Mouse (Mus musculus): ENCODE results near the gene Otulinl. TPM values are rescaled to one million over a fixed set of nuclear protein-coding genes. Genes with fewer than 3 reads are reported as not detected.
"Not testable (repeated sequence)": the region's sequence is repeated elsewhere in the genome, so short reads cannot be mapped to it uniquely, and the experiment has no call there.

Gene Otulinl
- 7.6 and 8.7 TPM in 2 replicates for polyA plus RNA-seq (2016; fragmentation: Nextera tagmentation; extraction: Ambion mirVana)

DNA sequence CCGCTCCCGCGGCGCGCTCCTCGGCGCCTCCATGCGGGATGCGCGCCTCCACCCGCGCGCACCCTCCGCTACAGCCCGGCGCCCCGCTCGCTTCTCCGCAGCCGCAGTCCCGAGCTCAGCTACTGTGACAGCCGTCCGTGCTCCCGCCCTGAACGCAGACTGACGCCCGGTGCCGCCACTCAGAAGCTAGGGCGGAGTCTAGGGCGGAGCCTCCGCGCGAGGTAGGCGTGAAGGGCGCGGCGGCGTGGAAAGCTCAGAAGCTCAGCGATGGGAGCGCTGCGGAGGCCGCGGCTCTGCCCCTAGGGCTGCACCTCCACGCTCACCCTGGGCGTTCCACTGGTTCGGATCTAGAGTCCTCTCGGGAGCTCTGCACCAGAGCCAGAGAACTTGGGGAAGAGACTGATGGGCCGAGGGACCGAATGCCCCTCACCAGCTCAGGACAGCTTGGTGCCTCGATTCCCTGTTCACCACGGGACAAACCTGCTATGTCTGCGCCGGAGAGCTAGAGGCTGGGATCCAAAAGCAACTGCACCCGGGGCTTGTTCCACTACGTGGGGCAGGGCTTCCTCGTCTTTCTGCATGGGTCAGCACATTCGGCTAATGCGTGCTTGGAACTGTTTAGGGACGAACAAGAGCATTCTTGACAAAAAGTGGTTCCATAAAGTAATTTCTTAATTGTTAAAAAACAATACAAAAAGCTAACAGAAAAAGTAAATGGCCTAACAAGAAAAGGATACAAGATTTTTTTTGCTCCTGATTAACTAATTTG is at the start of gene Otulinl:
Gene Otulinl (minus strand): TSS at position 161 of the 769 bp plus-strand sequence.
- H3K36me3 ChIP-seq, result no peaks in the 10 kb centered on the region
- H3K9ac ChIP-seq, result peak within 1 kb of the TSS; percentile 72
- peak; percentile 98 for ATAC-seq
- 2% methylated on average over 56 of the region's 59 CpGs for WGBS (ENCODE audit: insufficient replicate concordance)
- H3K9me3 ChIP-seq (replicated peaks), result no peaks in the 10 kb centered on the region
- H3K27me3 ChIP-seq (replicated peaks), result peaks cover 26% of the 10 kb centered on the region
- H3K27ac ChIP-seq, result no peak within 1 kb of the TSS
- H3K4me1 ChIP-seq, result peaks cover 18% of the 10 kb centered on the region
- peak within 1 kb of the TSS; percentile 66 for H3K4me3 ChIP-seq
- peak within 1 kb of the TSS; percentile 96 for H3K4me2 ChIP-seq

DNA sequence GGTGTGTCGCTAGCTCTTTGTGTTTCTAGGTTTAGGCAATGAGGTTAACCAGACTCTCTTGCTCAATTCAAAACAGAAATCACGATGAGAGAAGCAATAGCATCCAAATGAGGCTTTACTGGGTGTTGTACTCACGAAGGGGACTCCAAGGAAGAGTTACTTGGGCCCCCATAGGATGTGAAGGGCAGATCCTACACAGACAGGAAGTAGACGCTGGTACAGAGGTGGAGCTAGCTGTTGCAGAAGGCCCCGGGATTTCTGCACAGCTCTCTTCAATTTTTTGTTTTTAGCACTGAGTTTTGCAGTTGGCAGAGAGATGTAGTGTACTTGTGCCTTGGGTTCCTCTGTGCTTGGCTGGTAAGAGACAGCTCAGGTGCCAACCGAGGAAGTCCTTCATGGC is 44.8 kb upstream of the Otulinl start:
- ATAC-seq, result no peak
- no peak overlapping the region for H3K9ac ChIP-seq
- WGBS (ENCODE audit: insufficient replicate concordance), result 44% methylated on average over 6 of the region's 6 CpGs
- no peaks in the 10 kb centered on the region for H3K36me3 ChIP-seq
- H3K9me3 ChIP-seq (replicated peaks), result no peaks in the 10 kb centered on the region
- peaks cover 23% of the 10 kb centered on the region for H3K4me1 ChIP-seq
- H3K4me3 ChIP-seq, result no peak overlapping the region
- H3K4me2 ChIP-seq, result no peak overlapping the region
- H3K27ac ChIP-seq, result no peak overlapping the region
- no peaks in the 10 kb centered on the region for H3K27me3 ChIP-seq (replicated peaks)

DNA sequence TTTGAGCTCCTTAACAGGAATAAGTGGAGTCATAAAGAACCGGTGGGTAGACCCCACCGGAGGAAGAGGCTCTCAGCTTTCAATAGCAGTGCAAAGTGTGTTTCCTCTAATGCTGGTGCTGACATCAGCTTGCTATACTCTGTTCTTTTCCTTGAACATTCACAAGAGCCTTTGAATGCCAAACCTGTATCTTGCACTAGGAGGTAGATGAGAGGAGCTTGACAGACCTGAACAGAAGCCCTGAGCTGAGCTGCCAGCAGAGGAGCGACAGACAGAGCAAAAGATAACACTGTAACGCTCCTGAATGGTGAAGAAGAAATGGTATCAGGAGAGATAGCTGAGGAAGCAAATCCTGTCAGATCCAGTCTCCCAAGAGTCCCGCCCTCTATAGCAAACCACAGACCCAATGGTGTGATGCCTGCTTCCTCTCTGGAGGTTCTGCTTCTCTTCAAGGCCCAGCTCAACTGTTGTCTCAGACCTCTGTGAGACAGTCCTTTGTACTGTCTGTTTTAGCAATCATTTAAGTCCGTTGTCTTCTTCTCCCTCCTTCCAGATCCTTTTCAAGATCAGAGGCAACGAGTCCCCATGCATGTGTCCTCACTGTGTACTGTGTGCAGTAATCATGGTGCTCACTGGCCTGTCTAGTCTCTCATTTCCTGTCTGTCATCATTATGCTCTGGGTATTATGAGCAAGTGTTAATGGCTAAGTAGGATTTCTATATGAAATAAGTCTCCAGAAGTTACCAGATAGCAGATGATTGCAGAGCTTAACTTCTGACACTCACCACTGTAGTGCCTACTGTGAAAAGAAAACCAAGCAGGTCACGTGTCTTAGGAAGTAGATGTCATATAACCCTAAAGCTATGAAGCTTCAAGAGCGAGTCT is 43.7 kb upstream of the Otulinl start:
- ATAC-seq, result peak; percentile 44; the same call in 1 of the 2 replicates
- Histone ChIP-seq H3K9ac (no peak overlapping the region), H3K36me3 (no peaks in the 10 kb centered on the region), H3K9me3 (replicated peaks) (no peaks in the 10 kb centered on the region), H3K27ac (peak overlapping the region; percentile 36; the same call in 1 of the 2 replicates), H3K4me1 (peaks cover 23% of the 10 kb centered on the region), H3K27me3 (replicated peaks) (no peaks in the 10 kb centered on the region), H3K4me3 (no peak overlapping the region), H3K4me2 (peak overlapping the region; percentile 38)
- WGBS (ENCODE audit: insufficient replicate concordance), result 21% methylated on average over 9 of the region's 9 CpGs

DNA sequence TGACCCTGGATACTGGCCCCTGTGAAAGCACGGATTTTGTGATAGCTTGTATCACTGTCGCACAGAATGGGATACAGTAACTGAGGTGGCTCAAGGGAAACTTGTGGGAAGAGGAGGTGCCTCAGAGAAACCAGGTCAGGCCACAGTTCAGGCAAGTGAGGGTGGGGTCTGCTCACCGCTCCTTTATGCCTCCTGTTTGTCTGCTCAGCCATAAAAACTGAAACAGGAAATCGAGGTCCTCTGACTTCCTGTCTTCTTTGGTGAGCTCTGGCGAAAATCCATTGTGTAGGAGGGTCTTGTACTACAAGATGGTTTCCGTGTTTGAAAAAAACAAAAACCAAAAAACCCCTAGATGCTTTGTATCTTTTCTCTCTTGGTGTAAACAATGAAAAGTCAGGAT is 42.9 kb upstream of the Otulinl start:
- Histone ChIP-seq H3K4me2 (peak overlapping the region; percentile 38), H3K9ac (no peak overlapping the region), H3K27ac (no peak overlapping the region), H3K4me1 (peaks cover 23% of the 10 kb centered on the region), H3K9me3 (replicated peaks) (no peaks in the 10 kb centered on the region), H3K27me3 (replicated peaks) (no peaks in the 10 kb centered on the region), H3K36me3 (no peaks in the 10 kb centered on the region), H3K4me3 (no peak overlapping the region)
- 8% methylated on average over 6 of the region's 6 CpGs for WGBS (ENCODE audit: insufficient replicate concordance)
- ATAC-seq, result no peak

DNA sequence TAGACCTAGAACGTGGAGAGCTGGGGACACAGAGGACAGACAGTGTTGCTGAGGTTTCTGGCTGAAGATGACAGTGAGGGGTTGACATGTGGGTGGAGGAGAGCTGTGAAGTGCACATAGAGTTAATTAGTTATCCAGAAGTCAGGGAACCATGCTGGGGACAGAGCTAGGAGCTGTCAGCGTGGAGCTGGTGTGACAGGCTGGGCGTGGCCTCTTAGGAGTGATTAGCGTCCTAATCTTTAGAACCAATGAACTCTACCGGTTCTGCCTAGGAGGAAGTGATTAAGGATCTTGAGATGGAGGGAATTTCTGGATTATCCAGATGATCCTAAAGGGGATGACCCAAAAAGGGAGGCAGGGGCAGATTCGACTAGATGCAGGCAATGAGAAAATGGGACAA is 42.4 kb upstream of the Otulinl start:
- WGBS (ENCODE audit: insufficient replicate concordance), result 14% methylated on average over 6 of the region's 6 CpGs
- Histone ChIP-seq H3K4me3 (no peak overlapping the region), H3K36me3 (no peaks in the 10 kb centered on the region), H3K27ac (no peak overlapping the region), H3K27me3 (replicated peaks) (no peaks in the 10 kb centered on the region), H3K4me2 (peak overlapping the region; percentile 38), H3K9ac (no peak overlapping the region), H3K4me1 (peaks cover 23% of the 10 kb centered on the region), H3K9me3 (replicated peaks) (no peaks in the 10 kb centered on the region)
- no peak for ATAC-seq

DNA sequence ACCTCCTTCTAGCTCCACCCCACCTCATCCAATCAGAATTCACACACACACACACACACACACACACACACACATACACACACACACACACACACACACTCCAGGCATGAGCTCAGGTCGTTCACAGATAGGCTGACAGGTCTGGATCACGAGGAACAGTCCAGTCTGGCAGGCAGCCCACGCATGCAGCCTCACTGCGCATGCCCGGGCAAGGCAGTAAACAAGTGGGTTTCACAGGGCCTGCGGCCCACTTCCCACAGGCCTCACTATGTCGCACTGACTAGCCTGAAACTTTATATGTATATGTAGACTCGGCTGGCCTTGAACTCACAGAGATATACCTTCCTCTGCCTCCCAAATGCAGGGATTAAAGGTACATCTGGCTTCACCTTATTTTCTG is 38.9 kb upstream of the Otulinl start:
- ATAC-seq; H3K36me3 ChIP-seq; H3K9ac ChIP-seq; H3K4me3 ChIP-seq; H3K27ac ChIP-seq; H3K4me2 ChIP-seq; H3K9me3 ChIP-seq (replicated peaks); H3K27me3 ChIP-seq (replicated peaks): not testable (repeated sequence)
- peaks cover 17% of the 10 kb centered on the region for H3K4me1 ChIP-seq
- 78% methylated on average over 8 of the region's 8 CpGs for WGBS (ENCODE audit: insufficient replicate concordance)

DNA sequence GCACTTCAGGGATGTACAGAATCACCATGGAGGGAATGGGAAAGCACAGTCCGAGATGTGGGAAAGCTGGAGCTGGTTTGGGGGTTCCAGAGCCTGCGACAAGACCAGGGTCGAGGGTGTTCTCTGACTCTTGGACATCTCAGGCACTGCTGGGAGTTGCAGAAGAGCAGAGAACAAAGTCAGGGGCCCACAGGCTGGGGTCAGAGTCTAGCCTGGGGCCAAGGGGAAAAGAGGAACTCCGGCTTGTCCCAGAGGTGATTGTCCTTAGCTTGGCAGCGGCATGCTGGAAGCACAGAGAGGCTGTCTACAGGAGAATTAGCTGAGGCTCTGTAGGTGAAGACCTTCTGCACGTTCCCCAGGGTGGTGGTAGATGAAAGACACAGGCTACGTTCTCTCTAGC is 37.3 kb upstream of the Otulinl start:
- no peaks in the 10 kb centered on the region for H3K27me3 ChIP-seq (replicated peaks)
- H3K36me3 ChIP-seq, result no peaks in the 10 kb centered on the region
- no peak overlapping the region for H3K27ac ChIP-seq
- H3K4me1 ChIP-seq, result peaks cover 2% of the 10 kb centered on the region; the same call in 1 of the 2 replicates
- ATAC-seq, result no peak
- no peak overlapping the region for H3K4me3 ChIP-seq
- no peak overlapping the region for H3K4me2 ChIP-seq
- H3K9ac ChIP-seq, result no peak overlapping the region
- H3K9me3 ChIP-seq (replicated peaks), result no peaks in the 10 kb centered on the region
- 44% methylated on average over 7 of the region's 7 CpGs for WGBS (ENCODE audit: insufficient replicate concordance)

DNA sequence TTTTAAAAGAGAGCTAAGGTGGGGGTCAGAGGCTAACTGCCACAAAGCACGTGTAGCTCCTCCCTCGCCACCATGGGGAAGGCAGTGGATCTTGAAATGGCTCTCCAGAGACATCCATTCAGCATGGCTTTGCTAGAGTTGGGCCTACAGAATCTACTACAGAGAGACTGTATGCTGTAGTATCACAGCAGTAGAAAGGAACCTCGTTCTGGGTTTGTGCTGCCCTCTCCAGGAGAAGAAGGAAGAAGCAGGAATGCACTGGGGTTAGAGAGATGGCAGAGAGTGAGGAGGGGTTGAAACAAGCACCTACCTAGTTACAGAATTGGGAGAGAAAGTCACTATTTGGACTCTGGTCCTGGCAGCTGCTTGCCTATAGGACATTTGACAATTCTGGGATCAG is 34.0 kb upstream of the Otulinl start:
- H3K4me2 ChIP-seq, result no peak overlapping the region
- no peaks in the 10 kb centered on the region for H3K36me3 ChIP-seq
- no peaks in the 10 kb centered on the region for H3K27me3 ChIP-seq (replicated peaks)
- peak; percentile 47; the same call in 1 of the 2 replicates for ATAC-seq
- no peak overlapping the region for H3K27ac ChIP-seq
- no peaks in the 10 kb centered on the region for H3K4me1 ChIP-seq
- WGBS (ENCODE audit: insufficient replicate concordance), result 21% methylated on average over 3 of the region's 3 CpGs
- H3K4me3 ChIP-seq, result no peak overlapping the region
- H3K9me3 ChIP-seq (replicated peaks), result no peaks in the 10 kb centered on the region
- H3K9ac ChIP-seq, result no peak overlapping the region

DNA sequence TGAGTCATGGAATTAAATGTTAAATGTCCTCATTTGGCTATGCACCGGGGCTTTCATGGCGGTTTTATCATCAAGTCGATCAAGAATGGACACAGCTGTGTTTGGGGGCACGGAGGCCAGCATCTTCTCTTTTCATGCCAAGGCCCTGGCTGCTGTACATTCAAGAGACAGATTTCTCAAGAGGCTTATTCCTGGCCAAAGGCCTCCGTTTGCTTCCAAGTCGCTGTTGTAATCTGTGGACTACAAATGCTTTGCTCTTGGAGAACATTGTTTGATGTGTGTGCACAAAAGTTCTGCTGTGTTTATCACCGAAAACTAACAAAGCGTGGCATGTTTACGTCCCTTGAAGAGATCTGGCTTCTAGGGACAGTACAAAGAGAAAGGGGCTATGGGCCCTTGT is 29.3 kb upstream of the Otulinl start:
- ATAC-seq, result no peak
- Histone ChIP-seq H3K36me3 (no peaks in the 10 kb centered on the region), H3K27ac (no peak overlapping the region), H3K4me3 (no peak overlapping the region), H3K9ac (no peak overlapping the region), H3K27me3 (replicated peaks) (no peaks in the 10 kb centered on the region), H3K4me1 (no peaks in the 10 kb centered on the region), H3K4me2 (no peak overlapping the region), H3K9me3 (replicated peaks) (no peaks in the 10 kb centered on the region)
- WGBS (ENCODE audit: insufficient replicate concordance), result 69% methylated on average over 9 of the region's 9 CpGs

DNA sequence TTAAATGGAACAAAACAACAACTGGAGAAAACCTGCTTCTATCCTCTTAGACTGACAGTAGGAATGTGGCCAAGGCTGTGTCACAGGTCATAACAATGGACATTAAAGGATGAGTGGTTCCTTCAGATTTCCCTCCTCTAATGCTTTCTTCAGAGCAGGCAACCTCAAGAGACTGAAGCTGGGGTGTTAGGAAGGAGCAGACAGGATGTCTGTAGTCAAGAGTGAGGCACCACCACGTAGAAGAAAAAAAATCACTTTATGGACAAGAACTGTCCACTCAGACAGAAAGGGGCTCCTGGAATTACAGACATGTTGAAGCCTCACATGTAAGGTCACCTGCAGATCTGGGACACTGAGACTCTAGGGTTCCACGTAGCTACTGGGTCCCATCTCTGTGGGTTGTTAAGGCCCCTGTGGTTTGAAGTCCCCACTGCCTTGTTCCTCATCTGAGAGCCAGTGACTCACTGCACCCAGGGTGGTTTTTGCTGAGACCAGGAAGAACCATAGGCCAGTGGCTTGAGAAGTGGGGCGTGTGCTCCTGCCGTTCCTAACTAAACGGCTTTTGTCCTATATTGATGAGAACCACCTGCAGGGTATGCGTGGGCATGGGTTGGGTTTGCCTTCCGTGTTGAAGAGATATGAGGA is 27.7 kb upstream of the Otulinl start:
- no peak for ATAC-seq
- no peak overlapping the region for H3K4me2 ChIP-seq
- H3K27ac ChIP-seq, result no peak overlapping the region
- no peaks in the 10 kb centered on the region for H3K4me1 ChIP-seq
- H3K4me3 ChIP-seq, result no peak overlapping the region
- 44% methylated on average over 7 of the region's 7 CpGs for WGBS (ENCODE audit: insufficient replicate concordance)
- H3K9ac ChIP-seq, result no peak overlapping the region
- H3K9me3 ChIP-seq (replicated peaks), result no peaks in the 10 kb centered on the region
- H3K36me3 ChIP-seq, result no peaks in the 10 kb centered on the region
- H3K27me3 ChIP-seq (replicated peaks), result no peaks in the 10 kb centered on the region

DNA sequence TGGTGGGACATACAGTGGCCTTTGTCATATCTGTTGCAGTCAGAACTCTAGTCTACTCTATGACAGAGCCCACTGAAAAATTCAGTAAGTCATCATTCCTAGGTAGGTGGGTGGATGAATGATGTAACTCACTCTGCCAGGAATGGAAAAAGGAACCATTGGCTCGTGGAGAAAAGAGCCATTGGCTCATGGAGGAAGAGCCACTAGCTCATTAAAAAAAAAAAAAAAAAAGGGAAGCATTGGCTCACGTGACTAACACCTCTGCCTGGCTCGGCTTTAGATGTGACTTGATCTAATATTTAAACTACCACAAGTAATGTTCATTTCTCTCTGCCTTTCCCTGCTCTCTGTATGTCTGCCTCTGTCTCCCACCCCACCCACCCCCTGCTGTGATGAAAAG is 27.1 kb upstream of the Otulinl start:
- H3K27ac ChIP-seq, result no peak overlapping the region
- 17% methylated on average over 3 of the region's 3 CpGs for WGBS (ENCODE audit: insufficient replicate concordance)
- ATAC-seq, result no peak

DNA sequence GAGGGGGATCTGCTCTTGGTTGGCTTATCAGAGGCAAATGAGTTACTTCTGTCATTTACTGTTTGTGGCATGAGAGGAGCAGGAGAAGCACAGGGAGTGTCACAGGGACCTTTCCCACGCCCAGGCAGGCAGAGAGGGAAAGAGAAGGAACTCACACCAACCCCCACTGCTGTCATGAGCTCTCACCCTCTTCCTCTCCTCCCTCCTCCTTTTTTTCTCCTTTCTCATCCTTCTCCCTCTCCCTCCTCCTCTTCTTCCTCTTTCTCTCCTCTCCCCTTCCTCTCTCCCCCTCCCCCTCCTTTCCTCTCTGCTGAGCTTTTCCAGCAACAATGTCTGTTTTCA is 21.6 kb upstream of the Otulinl start:
- no peak for ATAC-seq
- peaks cover 16% of the 10 kb centered on the region; the same call in 1 of the 2 replicates for H3K4me1 ChIP-seq
- H3K9ac ChIP-seq, result no peak overlapping the region
- H3K9me3 ChIP-seq (replicated peaks), result no peaks in the 10 kb centered on the region
- H3K27me3 ChIP-seq (replicated peaks), result no peaks in the 10 kb centered on the region
- H3K4me3 ChIP-seq, result no peak overlapping the region
- H3K27ac ChIP-seq, result peak overlapping the region; percentile 18; the same call in 1 of the 2 replicates
- WGBS (ENCODE audit: insufficient replicate concordance), result 0% methylated on average over 1 of the region's 1 CpGs
- H3K4me2 ChIP-seq, result 0 out of 2 replicates have a peak overlapping the region, but pooled peaks have one; percentile 14
- no peaks in the 10 kb centered on the region for H3K36me3 ChIP-seq

More for the DNA sequence above, 27.1 kb upstream of the Otulinl start:
- H3K9me3 ChIP-seq (replicated peaks), result no peaks in the 10 kb centered on the region
- H3K27me3 ChIP-seq (replicated peaks), result no peaks in the 10 kb centered on the region
- 0 out of 2 replicates have a peak, but pooled peaks cover under 1% of the 10 kb centered on the region for H3K4me1 ChIP-seq
- no peak overlapping the region for H3K4me3 ChIP-seq
- H3K4me2 ChIP-seq, result no peak overlapping the region
- no peak overlapping the region for H3K9ac ChIP-seq
- H3K36me3 ChIP-seq, result no peaks in the 10 kb centered on the region

Measured in liver, embryonic 12.5 days (tissue).